Mouse (Mus musculus) thymus, postnatal 36 days (tissue): ENCODE measurements around the gene Defb22.

Experiments used
- DNase-seq, 2 experiments: peaks; one replicate each; pipeline ENCODE4 v3.0.0; 2022; ENCODE audit warnings: mixed read lengths in 2 of 2

Defb22 gene

DNA sequence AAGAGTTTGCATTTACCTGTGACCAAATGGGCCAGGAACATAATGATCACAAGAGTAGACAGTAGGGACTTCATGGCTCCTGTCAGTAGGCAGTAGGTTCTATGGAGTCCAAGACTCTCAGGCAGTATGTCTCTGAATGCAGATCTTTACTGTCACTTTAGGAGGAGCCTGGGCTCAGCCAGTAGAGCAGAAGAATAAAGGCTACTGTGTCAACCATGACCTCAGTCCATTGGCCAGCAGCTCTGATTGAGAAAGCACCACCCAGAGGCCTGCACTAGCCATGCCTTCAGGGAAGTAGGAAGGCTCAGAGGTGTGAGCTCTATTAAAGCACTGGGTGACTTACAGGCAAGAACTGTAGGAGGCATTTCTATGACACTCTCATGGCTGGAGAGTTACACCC is at the start of gene Defb22:
Defb22 (minus strand) TSS at position 101 of the 400 bp plus-strand sequence.
- DNase-seq = no peak

DNA sequence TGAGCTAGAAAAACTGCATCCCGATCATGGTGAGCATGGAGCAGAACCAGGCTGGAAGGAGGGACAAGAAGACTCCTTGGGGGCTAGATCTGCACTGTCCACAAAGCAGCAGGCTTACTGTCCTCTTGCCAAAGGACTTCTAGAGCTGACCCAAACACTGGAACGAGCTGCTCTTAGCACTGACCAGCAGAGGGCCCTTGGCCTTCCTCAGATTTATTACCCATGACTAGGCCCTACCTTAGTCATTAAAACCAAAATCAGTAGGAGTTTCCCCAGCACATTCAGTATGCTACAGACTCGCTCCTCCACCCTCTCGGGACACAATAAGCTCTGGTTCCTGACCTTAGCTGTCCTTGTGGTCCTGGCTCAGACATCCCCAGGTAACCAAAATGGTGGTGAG is 28.0 kb upstream of the Defb22 start, which contains the start of gene Defb28:
Defb28 (plus strand) TSS at position 275 of the 400 bp plus-strand sequence.
- no peak for DNase-seq

DNA sequence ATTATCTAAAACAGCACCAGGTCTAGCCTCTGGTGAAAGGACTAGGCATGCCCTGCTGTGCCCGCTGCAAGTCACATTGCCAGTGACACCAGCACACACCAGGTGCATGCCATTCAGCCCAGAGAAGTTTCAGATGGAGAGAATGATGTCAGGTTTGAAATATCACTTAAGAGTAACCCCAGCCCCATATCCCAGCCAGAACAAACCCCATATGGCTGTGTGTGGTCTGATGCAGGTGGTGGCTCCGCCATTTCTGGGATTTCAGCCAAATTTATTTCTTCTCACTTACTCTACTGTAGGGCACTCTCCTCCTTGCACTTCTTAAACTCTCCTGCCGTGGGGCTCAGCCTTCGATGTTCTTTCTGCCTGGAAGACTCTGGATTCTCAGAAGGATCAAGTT is 26.1 kb upstream of the Defb22 start:
- no peak for DNase-seq

GRCm38 (mm10) chr2:152511592-152511991 is 21.7 kb upstream of the Defb22 start, which contains the start of gene Defb26:
Defb26 (minus strand) TSS chr2:152511692.
- no peak for DNase-seq

DNA sequence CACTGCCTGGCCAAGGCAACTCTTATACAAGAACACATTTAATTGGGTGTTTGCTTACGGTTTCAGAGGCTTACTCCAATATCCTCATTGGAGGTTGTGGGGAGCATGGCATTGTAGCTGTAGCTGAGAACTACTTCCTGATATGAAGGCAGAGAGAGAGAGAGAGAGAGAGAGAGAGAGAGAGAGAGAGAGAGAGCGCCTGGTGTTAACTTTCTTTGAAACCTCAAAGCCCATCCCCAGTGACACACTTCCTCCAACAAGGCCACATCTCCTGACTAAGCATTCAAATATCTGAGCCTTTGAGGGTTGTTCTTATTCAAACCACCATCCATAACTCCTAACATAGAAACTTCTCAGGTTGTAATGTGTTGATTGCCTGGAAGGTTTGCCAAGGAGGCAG is 14.0 kb upstream of the Defb22 start:
- DNase-seq = no peak

GRCm38 (mm10) chr2:152500863-152501229 is 10.9 kb upstream of the Defb22 start:
- no peak for DNase-seq

DNA sequence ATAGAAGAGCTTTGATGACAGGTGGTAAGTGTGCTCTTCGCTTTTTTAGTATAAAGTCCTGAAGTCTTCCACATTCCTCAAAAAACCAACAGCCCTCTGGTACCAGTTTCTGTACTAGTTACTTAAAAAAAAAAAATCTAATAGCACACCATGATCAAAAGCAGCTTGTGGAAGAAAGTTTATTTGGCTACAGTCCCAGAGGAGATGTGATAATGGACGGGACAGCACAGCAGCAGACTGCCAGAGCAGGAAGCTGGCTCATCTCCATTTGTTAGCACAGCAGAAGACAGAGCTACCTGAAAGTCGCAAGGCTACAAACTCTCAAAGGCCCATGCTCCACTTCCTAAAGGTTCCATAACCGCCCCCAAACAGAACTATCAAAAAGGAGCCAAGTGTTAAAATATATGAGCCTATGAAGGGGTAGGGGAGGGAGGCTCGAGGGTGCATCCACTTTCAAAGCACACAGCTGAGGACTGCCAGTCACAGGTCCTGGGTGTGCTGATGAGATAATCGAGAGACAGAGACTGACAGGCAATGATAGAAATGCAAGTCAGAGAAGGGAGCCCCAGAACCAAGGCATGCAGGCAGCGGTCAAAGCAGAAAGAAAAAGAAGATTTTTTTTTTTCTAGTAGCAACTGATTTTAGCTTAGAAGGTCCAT is 10.4 kb upstream of the Defb22 start:
- DNase-seq = no peak

DNA sequence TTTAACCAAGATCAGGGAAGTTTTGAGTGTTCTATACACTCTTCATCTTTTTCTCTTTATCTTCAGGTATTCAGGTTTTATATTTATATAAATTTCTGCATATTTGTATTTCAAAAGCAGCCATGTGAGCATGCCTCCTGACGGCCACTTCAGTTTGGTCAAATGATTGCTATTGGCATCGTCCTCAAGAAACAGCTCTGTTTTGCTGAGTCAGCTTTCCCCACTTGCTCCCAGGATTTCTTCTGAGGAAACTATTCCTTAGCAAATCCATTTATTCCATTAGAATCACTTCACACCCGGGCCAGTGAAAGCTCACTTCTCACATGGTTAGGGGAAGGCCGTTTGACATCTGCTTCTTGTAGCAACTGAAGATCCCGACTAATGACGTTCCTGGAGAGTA is 8.1 kb upstream of the Defb22 start:
- no peak for DNase-seq

- no peak for DNase-seq
Observed at GRCm38 (mm10) chr2:152493151-152493550, 3.2 kb upstream of the Defb22 start.

GRCm38 (mm10) chr2:152487024-152487423 is 2.9 kb downstream of the Defb22 start:
- no peak for DNase-seq

DNA sequence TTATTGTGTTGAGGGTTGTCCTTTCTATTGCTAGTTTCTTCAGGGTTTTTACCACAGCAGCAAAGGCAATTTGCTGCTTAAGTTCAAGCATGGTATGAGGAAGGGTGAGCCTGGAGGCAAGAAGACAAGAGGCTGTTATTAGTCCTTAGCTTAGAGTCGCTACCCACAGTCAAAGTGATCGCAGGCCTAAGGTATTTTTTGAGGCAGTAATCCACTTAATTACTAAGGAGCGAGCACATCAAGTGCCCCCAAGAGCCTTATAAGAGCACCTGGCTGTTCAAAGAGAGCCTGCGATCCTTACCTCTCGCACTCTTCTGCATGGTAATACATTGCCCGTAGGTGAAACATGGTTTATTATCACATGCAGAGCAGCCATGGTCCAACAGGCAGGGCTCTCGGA is 8.2 kb downstream of the Defb22 start:
- DNase-seq = no peak

- no peak for DNase-seq
Observed at GRCm38 (mm10) chr2:152480881-152481280, 9.1 kb downstream of the Defb22 start.

- DNase-seq = no peak
Observed at GRCm38 (mm10) chr2:152476763-152477162, 13.2 kb downstream of the Defb22 start, which contains the start of gene Defb20. Defb20 (plus strand) TSS chr2:152477063.

- no peak for DNase-seq
Observed at GRCm38 (mm10) chr2:152472434-152472833, 17.5 kb downstream of the Defb22 start.

GRCm38 (mm10) chr2:152470973-152471372 is 19.0 kb downstream of the Defb22 start:
- DNase-seq = no peak

- DNase-seq = no peak
Observed at GRCm38 (mm10) chr2:152464570-152465150, 25.3 kb downstream of the Defb22 start, which contains the start of gene Defb23. Defb23 (minus strand) TSS chr2:152464620.

DNA sequence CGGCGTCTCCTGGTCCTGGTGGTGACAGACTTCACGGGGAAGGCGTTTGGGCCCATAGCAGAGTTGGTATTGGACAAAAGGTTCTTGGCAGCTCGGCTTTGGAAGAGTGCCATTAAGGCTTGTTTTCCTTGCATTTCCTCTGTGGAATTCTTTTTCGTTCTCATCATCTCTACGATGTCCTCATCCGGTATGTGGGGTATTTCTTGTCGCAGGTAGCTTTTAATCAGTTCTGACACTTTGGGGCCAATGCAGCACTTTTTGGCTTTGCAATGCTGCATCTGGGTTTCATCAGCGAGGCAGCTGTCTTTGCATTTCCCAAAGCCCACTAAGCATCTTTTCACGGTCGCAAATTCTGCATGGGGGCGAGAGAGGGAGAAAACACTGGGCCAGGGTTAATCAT is 30.7 kb downstream of the Defb22 start:
- DNase-seq = no peak

DNA sequence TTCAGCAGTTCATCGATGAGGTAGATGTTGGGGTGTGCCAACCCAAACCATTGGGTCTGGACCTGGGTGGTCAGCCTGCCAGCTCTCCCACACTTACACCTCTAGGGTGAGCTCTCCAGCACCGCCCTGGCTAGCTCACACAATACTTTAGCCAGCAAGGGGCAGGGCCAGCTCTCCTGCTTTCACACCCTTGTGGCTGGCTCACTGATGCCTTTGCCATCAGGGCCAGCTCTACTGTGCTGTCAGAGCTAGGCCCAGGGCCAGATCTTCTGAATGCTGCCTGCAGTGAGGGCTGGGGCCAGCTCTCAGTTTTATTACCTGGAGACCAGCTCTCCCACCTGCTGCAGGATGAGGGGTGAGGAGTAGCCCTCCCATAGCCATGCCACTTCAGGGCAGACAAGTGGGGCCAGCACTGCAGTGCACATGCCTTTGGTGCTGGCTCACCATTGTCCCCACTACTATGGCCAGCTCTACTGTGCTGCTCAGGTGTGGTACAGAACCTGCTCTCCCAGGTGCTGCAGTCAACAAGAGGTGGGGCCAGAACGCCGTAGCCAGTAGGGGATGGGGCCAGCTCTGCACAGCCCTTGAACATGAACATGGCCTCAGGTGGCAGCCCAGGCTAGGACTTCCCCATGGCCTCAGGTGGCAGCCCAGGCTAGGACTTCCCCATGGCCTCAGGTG is 37.7 kb downstream of the Defb22 start:
- DNase-seq = no peak

GRCm38 (mm10) chr2:152450241-152450640 is 39.7 kb downstream of the Defb22 start:
- DNase-seq = peak; percentile 17 to 33

GRCm38 (mm10) chr2:152447461-152447860 is 42.5 kb downstream of the Defb22 start:
- DNase-seq = no peak

- no peak for DNase-seq
Observed at GRCm38 (mm10) chr2:152446642-152447041, 43.3 kb downstream of the Defb22 start.

- no peak for DNase-seq
Observed at GRCm38 (mm10) chr2:152443281-152443680, 46.7 kb downstream of the Defb22 start.

GRCm38 (mm10) chr2:152442322-152442721 is 47.6 kb downstream of the Defb22 start:
- no peak for DNase-seq

DNA sequence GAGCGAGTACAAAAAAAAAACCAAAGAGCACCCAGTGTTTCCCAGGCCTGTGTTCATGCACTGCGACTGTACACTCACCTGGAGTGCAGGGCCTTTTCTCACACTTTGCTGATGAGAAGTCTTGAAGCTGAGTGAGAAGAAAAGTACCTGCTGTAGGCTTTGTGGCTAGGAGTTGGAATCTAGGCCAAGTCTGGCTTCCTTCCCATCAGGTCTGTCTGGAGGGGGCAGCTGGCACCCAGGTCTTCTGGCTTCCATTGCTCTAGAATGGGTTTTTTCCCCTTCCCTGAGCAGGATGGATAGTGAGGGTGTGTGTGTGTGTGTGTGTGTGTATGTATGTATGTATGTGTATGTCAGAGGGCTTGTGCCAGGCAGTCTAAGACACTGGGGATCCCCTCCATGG is 50.1 kb downstream of the Defb22 start:
- DNase-seq = no peak
